Mouse (Mus musculus) kidney, adult 2 months (tissue): Measurements from ENCODE around the gene Pepd.

Experiments used
- CTCF ChIP-seq: fragments of 200-500 bp; conservative IDR thresholded peaks from 2 replicates; pipeline ENCODE4 v1.5.1; 2011; ENCODE audit warnings: low read depth, mild to moderate bottlenecking, control low read depth, low read length, moderate library complexity, mixed read lengths; ENCODE audit not compliant: insufficient read depth, insufficient read length
- POLR2A ChIP-seq: fragments of 200-500 bp; IDR thresholded peaks from one replicate; pipeline ENCODE4 v1.6.1; 2011; ENCODE audit warnings: low read depth, low read length, control low read depth

- TF ChIP-seq POLR2A (no peak), CTCF (no peak)
Measured at GRCm38 (mm10) chr7:35037408-35037807, 125.2 kb downstream of the Pepd start.
